Mouse (Mus musculus) ES-E14 (cell line): ENCODE data around the gene Bcl2l10.

Experiments used
- CHD2 ChIP-seq: IDR thresholded peaks from 2 replicates; pipeline ENCODE4 v1.6.1; 2014; ENCODE audit warnings: mild to moderate bottlenecking, low read depth, low read length, inconsistent platforms
- HCFC1 ChIP-seq: IDR thresholded peaks from 2 replicates; pipeline ENCODE4 v1.6.1; 2012; ENCODE audit warnings: low read length, inconsistent platforms, borderline replicate concordance; ENCODE audit not compliant: insufficient read depth
- MAFK ChIP-seq: IDR thresholded peaks from 2 replicates; pipeline ENCODE4 v1.6.1; 2014; ENCODE audit warnings: mild to moderate bottlenecking, low read depth, low read length, inconsistent platforms; ENCODE audit not compliant: insufficient read depth

DNA sequence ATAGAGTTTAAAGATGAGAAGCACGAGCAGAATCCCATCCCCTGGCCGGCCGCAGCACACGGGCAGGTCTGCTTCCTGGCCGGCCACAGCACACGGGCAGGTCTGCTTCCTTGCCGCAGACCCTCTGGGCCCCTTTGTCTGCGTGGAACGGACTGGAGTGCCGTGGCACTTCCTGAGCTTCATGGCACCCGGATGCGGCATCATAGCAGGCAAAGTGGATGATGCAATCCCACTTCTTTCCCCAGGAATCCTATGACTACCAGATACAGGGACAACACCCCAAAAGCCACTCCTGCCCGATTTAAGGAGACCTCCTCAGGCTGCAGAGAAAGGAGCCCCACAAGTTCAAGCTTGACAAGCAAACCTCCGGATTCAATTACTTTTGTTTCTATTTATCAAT, 35.3 kb downstream of the Bcl2l10 start:
- TF ChIP-seq HCFC1 = no peak
- TF ChIP-seq MAFK = no peak
- TF ChIP-seq CHD2 = no peak
